Mouse (Mus musculus): ENCODE results near the gene Hvcn1. TPM values are rescaled to one million over a fixed set of nuclear protein-coding genes. Genes with fewer than 3 reads are reported as not detected.
A peak's percentile ranks its signal among the peaks of the same experiment; 100 is the strongest.

Hvcn1 gene
- polyA plus RNA-seq, 1 experiment from 2014 or later: 6.2 TPM

DNA sequence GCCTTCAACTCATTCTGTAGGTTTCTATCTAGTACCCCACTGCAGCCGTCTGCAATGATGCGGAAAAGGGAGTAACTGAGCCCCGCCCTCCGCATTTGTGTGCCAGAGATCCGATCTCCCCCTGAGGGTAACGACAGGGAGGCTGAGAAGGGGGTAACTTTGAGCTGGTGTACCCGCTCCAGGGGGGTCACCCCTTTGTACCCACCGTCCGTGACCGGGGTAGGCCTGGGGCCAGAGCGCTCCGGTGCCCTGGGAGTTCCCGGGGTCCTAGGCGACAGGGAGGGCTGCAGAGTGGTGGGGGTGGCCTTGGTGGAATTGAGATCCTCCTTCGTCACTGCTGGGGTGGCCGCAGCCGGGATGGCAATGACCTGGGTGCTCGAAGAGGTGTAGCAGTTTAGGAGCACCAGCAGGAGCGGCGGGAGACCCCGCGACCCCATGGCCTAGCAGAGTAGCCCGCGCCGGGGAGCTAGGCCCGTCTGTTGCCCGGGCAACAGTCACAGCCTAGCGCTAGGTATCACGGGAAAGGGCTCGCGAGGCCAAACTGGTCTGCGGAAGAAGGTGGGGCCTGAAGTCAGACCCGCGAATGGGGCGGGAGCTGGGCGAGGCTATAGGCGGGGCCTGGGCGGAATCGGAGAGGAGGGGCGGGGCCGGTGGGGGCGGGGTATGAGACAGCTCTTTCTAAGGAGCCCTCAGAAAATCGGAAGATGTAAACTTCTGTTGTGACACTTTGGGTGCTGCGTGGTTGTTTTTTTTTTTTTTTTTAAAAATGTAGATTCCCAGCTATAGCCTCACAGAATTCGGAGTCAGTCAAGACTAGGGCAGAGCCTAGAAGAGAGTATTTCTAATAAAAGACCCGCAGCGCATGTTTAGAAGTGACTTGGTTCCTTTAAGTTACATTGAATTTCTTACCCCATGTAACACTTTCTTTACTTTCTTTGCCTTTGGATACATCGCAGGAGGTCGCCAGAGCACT, 57.6 kb downstream of the Hvcn1 start, which contains the start of gene Tctn1:
Gene Tctn1, minus strand, starts transcription at position 528 of the 973 bp plus-strand sequence.
- peak; percentile 99 for ATAC-seq (ENCODE audit: insufficient read depth, low FRiP score, low read depth)
- H3K36me3 ChIP-seq: no peaks in the 10 kb centered on the region; the same call in 1 of the 2 replicates
- 1% methylated on average over 49 of the region's 49 CpGs for WGBS
- H3K4me1 ChIP-seq: peaks cover 7% of the 10 kb centered on the region; the same call in 1 of the 2 replicates
- H3K9me3 ChIP-seq: no peaks in the 10 kb centered on the region
- H3K4me2 ChIP-seq: peak within 1 kb of the TSS; percentile 73
- H3K27me3 ChIP-seq (replicated peaks): no peaks in the 10 kb centered on the region
- H3K4me3 ChIP-seq (replicated peaks): peak within 1 kb of the TSS; percentile 73
- peak within 1 kb of the TSS; percentile 37; the same call in 1 of the 2 replicates for H3K27ac ChIP-seq
- H3K9ac ChIP-seq: peak within 1 kb of the TSS; percentile 64

GRCm38 (mm10) chr5:122265187-122265586, 58.6 kb downstream of the Hvcn1 start:
- Histone ChIP-seq H3K4me1 (peaks cover 7% of the 10 kb centered on the region; the same call in 1 of the 2 replicates), H3K9ac (no peak overlapping the region), H3K4me2 (no peak overlapping the region), H3K4me3 (replicated peaks) (no peak overlapping the region), H3K36me3 (no peaks in the 10 kb centered on the region; the same call in 1 of the 2 replicates), H3K9me3 (no peaks in the 10 kb centered on the region), H3K27ac (no peak overlapping the region), H3K27me3 (replicated peaks) (no peaks in the 10 kb centered on the region)
- no peak for ATAC-seq (ENCODE audit: insufficient read depth, low FRiP score, low read depth)
- WGBS: 63% methylated on average over 3 of the region's 3 CpGs

- no peak for ATAC-seq (ENCODE audit: insufficient read depth, low FRiP score, low read depth)
- 86% methylated on average over 2 of the region's 2 CpGs for WGBS
These were observed 59.3 kb downstream of the Hvcn1 start for GRCm38 (mm10) chr5:122265942-122266341.

GRCm38 (mm10) chr5:122267136-122267535, 60.5 kb downstream of the Hvcn1 start:
- no peak overlapping the region for H3K4me2 ChIP-seq
- no peak overlapping the region for H3K9ac ChIP-seq
- H3K36me3 ChIP-seq: no peaks in the 10 kb centered on the region
- H3K9me3 ChIP-seq: no peaks in the 10 kb centered on the region
- WGBS: 66% methylated on average over 7 of the region's 7 CpGs
- ATAC-seq (ENCODE audit: insufficient read depth, low FRiP score, low read depth): no peak
- H3K27ac ChIP-seq: no peak overlapping the region
- H3K4me3 ChIP-seq (replicated peaks): no peak overlapping the region
- H3K4me1 ChIP-seq: peaks cover 7% of the 10 kb centered on the region; the same call in 1 of the 2 replicates
- H3K27me3 ChIP-seq (replicated peaks): no peaks in the 10 kb centered on the region

More at GRCm38 (mm10) chr5:122265942-122266341, 59.3 kb downstream of the Hvcn1 start:
- Histone ChIP-seq H3K4me2 (no peak overlapping the region), H3K4me3 (replicated peaks) (no peak overlapping the region), H3K4me1 (peaks cover 7% of the 10 kb centered on the region; the same call in 1 of the 2 replicates), H3K27me3 (replicated peaks) (no peaks in the 10 kb centered on the region), H3K36me3 (no peaks in the 10 kb centered on the region; the same call in 1 of the 2 replicates), H3K9me3 (no peaks in the 10 kb centered on the region), H3K27ac (no peak overlapping the region), H3K9ac (no peak overlapping the region)

DNA sequence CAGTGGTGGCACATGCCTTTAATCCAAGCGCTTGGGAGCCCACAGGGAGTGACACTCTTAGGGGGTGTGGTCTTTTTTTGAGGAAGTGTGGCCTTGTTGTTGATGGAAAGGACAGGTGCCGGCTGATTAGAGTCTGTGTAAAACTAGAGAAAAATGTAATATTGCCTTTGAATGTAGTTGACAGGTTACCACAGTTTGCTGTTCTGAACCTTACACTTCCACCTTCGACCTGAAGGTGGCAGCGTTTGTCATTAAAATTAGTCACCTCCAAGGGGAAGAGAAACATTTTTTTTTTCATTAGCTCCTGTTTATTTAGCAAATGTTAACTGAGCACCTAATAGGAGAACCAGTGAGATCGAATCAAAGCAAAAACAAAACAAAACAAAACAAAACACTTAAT, 61.3 kb downstream of the Hvcn1 start:
- H3K4me3 ChIP-seq (replicated peaks): no peak overlapping the region
- WGBS: 25% methylated on average over 5 of the region's 5 CpGs
- no peak overlapping the region for H3K4me2 ChIP-seq
- peaks cover 7% of the 10 kb centered on the region; the same call in 1 of the 2 replicates for H3K4me1 ChIP-seq
- no peaks in the 10 kb centered on the region for H3K9me3 ChIP-seq
- no peaks in the 10 kb centered on the region for H3K36me3 ChIP-seq
- no peak overlapping the region for H3K27ac ChIP-seq
- H3K27me3 ChIP-seq (replicated peaks): no peaks in the 10 kb centered on the region
- ATAC-seq (ENCODE audit: insufficient read depth, low FRiP score, low read depth): no peak
- no peak overlapping the region for H3K9ac ChIP-seq

DNA sequence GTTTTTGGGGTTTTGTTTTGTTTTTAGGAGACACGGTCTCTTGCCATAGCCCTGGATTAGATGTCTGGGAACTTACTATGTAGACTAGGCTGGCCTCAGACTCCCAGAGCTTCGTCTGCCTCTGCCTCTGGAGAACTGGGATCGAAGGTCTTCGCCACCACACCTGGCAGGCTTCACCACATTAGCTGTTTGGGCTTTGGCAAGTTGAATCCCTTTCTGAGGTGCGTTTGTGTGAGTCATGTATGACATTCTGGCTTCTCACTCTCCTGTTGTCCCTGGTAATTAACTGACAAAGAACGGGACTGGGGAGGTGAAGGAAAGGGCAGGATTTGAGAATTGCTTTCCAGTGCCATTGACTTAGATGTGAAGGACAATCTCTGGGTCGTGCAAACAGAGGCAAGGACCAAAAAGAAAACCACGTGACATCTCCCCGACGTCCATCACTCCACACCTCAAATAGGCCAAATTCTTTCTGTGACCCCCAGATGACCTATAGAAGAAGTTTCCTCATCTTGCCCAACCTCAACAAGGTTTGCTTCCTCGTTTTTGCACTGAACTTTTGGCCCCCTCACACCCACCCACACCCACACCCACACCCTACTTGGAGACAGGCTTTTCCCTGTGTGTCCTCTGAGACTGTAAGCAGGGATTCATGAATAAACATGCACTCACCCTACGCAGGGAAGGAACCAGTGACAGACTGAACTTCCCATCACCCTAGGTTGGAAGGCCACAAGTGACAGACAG, 62.4 kb downstream of the Hvcn1 start:
- peak overlapping the region; percentile 16; the same call in 1 of the 2 replicates for H3K27ac ChIP-seq
- 48% methylated on average over 12 of the region's 12 CpGs for WGBS
- H3K27me3 ChIP-seq (replicated peaks): no peaks in the 10 kb centered on the region
- no peak overlapping the region for H3K4me2 ChIP-seq
- no peaks in the 10 kb centered on the region for H3K9me3 ChIP-seq
- no peak overlapping the region for H3K9ac ChIP-seq
- H3K4me3 ChIP-seq (replicated peaks): no peak overlapping the region
- ATAC-seq (ENCODE audit: insufficient read depth, low FRiP score, low read depth): no peak
- H3K4me1 ChIP-seq: no peaks in the 10 kb centered on the region; the same call in 1 of the 2 replicates
- H3K36me3 ChIP-seq: no peaks in the 10 kb centered on the region

DNA sequence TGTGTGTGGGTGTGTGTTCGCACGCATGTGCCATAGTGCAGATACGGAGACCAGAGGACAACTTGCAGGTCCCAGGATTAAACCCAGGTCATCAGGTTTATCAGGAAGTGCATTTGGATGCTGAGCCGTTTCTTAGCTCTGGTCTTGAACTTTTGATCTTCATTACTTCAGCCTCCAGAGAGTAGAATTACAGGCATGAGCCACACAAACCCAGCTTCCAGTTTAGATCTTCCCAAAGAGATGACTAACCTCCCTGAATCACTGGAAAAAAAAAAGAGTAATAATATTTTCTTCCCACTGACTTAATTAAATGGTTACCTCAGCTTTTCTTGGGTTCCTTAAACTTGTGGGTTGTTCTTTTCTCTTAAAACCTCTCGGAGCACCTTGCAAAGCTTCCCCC, 66.2 kb downstream of the Hvcn1 start:
- 71% methylated on average over 5 of the region's 5 CpGs for WGBS

DNA sequence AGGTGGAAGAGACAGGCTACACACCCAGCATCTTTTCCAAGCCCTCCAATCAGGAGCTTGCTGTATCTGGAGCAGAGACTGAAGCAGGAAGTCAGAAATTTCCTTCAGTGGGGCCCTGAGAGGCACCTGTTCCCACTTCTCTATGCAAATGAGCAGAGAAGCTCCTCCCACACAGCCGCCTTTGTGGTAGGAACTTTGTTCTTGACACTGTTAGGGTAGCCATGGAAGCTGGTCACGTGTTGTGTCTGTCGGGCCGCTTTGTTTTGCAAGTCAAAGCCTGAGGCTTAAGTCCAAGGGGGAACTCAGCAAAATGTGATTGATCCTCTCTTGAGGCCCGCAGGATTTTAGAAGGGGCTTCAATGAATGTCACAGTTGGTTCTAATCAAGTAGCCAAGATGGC, 68.2 kb downstream of the Hvcn1 start:
- Histone ChIP-seq H3K4me2 (no peak overlapping the region), H3K9ac (no peak overlapping the region), H3K4me1 (0 out of 2 replicates have a peak, but pooled peaks cover 2% of the 10 kb centered on the region), H3K9me3 (no peaks in the 10 kb centered on the region), H3K36me3 (no peaks in the 10 kb centered on the region), H3K27me3 (replicated peaks) (no peaks in the 10 kb centered on the region), H3K4me3 (replicated peaks) (no peak overlapping the region), H3K27ac (no peak overlapping the region)
- 28% methylated on average over 5 of the region's 5 CpGs for WGBS
- peak; percentile 73 for ATAC-seq (ENCODE audit: insufficient read depth, low FRiP score, low read depth)

More for the DNA sequence above, 66.2 kb downstream of the Hvcn1 start:
- H3K4me1 ChIP-seq: no peaks in the 10 kb centered on the region; the same call in 1 of the 2 replicates
- H3K36me3 ChIP-seq: no peaks in the 10 kb centered on the region
- H3K4me2 ChIP-seq: no peak overlapping the region
- H3K9ac ChIP-seq: no peak overlapping the region
- H3K27ac ChIP-seq: no peak overlapping the region
- H3K27me3 ChIP-seq (replicated peaks): no peaks in the 10 kb centered on the region
- H3K9me3 ChIP-seq: no peaks in the 10 kb centered on the region
- no peak overlapping the region for H3K4me3 ChIP-seq (replicated peaks)
- ATAC-seq (ENCODE audit: insufficient read depth, low FRiP score, low read depth): no peak

GRCm38 (mm10) chr5:122278946-122279345, 72.3 kb downstream of the Hvcn1 start:
- Histone ChIP-seq H3K9me3 (no peaks in the 10 kb centered on the region), H3K9ac (no peak overlapping the region), H3K27me3 (replicated peaks) (no peaks in the 10 kb centered on the region), H3K4me1 (peaks cover 16% of the 10 kb centered on the region), H3K36me3 (no peaks in the 10 kb centered on the region), H3K4me2 (no peak overlapping the region), H3K27ac (no peak overlapping the region), H3K4me3 (replicated peaks) (no peak overlapping the region)
- WGBS: 79% methylated on average over 7 of the region's 7 CpGs
- ATAC-seq (ENCODE audit: insufficient read depth, low FRiP score, low read depth): no peak

DNA sequence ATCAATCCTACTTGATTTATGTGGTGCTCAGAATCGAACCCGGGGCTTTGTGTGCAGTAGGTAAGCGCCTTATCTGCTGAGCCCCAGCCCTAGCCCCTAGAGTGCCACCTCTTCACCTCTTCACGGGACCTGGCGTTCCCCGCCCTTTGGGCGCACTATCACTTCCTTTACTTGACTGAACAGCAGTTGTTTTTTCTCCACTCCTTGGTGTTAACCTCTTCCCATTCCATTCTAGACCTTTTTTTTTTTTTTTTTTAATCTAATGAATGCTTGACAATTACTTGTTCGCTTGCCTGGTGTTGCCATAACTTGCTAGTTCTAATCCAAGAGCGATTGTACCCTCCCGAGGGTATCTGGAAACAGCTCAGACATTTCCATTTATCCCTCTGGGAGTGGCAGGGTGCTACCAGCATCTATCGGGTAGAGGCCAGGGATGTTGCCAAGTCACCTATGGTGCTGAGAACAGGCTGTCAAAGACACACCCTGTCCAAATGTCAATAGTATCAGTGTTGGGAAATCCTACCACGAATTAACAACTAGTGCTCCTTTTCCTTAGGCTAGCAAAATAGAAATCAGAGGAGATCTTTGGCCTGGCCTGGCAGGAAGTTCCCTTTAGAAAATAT, 73.3 kb downstream of the Hvcn1 start:
- no peaks in the 10 kb centered on the region for H3K27me3 ChIP-seq (replicated peaks)
- H3K27ac ChIP-seq: peak overlapping the region; percentile 62; the same call in 1 of the 2 replicates
- no peaks in the 10 kb centered on the region for H3K9me3 ChIP-seq
- WGBS: 63% methylated on average over 12 of the region's 12 CpGs
- peaks cover 16% of the 10 kb centered on the region for H3K4me1 ChIP-seq
- H3K36me3 ChIP-seq: no peaks in the 10 kb centered on the region
- H3K4me2 ChIP-seq: no peak overlapping the region
- no peak for ATAC-seq (ENCODE audit: insufficient read depth, low FRiP score, low read depth)
- no peak overlapping the region for H3K4me3 ChIP-seq (replicated peaks)
- H3K9ac ChIP-seq: no peak overlapping the region

- Histone ChIP-seq H3K36me3 (no peaks in the 10 kb centered on the region), H3K4me2 (peak overlapping the region; percentile 28), H3K27me3 (replicated peaks) (no peaks in the 10 kb centered on the region), H3K9me3 (no peaks in the 10 kb centered on the region), H3K4me3 (replicated peaks) (no peak overlapping the region; the same call in 1 of the 2 replicates), H3K9ac (no peak overlapping the region), H3K4me1 (peaks cover 16% of the 10 kb centered on the region), H3K27ac (peak overlapping the region; percentile 62)
- ATAC-seq (ENCODE audit: insufficient read depth, low FRiP score, low read depth): no peak
- 31% methylated on average over 6 of the region's 6 CpGs for WGBS
These were observed 73.8 kb downstream of the Hvcn1 start for GRCm38 (mm10) chr5:122280422-122280826.
